16 mouse cellular contexts compared by ENCODE assay signal in the genomic region with DNA sequence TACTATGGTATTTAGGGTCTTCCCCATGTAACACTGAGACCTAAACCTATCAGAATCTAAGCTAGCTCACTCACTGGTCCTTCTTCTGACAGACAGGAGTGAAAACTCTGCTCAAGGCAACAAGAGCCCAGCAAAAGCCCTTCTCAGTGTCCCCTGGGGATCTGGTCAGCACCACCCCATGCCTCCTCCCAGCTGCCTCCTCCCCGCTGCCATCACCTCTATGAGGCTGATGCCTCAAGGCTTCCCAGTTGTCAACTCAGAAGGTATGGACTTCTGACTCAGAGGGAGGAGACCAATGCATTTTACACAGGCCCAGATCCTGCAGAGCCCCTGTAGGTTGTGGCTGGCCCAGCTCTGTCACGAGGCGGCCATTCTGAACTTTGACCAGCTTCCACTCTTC.
"Had no signal": no experiment of that assay in that cellular context is flagged by ENCODE, and none has a peak within 500 bp of the region (broad histone marks: within the 10 kb centered on the region; RNA-seq: fewer than 3 reads in every experiment).

No protein-coding gene starts in this region.

- H3K4me2 ChIP-seq: lung, embryonic 14.5 days; midbrain, embryonic 12.5 days; neural tube, embryonic 12.5 days had no signal

- H3K27me3 ChIP-seq: liver, embryonic 15.5 days; midbrain, embryonic 12.5 days; neural tube, embryonic 12.5 days had no signal

- H3K27ac ChIP-seq: midbrain, embryonic 10.5 days; midbrain, embryonic 12.5 days; neural tube, embryonic 12.5 days had no signal

- H3K9me3 ChIP-seq: liver, embryonic 15.5 days; midbrain, embryonic 10.5 days; midbrain, embryonic 12.5 days; neural tube, embryonic 12.5 days had no signal

- H3K4me3 ChIP-seq: liver, embryonic 15.5 days; midbrain, embryonic 10.5 days; midbrain, embryonic 12.5 days; neural tube, embryonic 12.5 days had no signal

- DNase-seq: lung, adult 18-20 months; lung, embryonic 14.5 days; lung, postnatal 10 days; lung, postnatal 4 days; midbrain, embryonic 14.5 days; right cerebral cortex, adult 18-20 months; right cerebral cortex, postnatal 25 days; right cerebral cortex, postnatal 4 days; spleen, adult 18-20 months; thymus, adult 2 months; thymus, postnatal 25 days; thymus, postnatal 4 days had no signal

- H3K9ac ChIP-seq: liver, embryonic 15.5 days; lung, embryonic 14.5 days; midbrain, embryonic 12.5 days; neural tube, embryonic 12.5 days had no signal
